Mouse (Mus musculus) erythroblast, embryonic 14.5 days (primary cell): Measurements from ENCODE around the gene Eepd1. TPM values are rescaled to one million over a fixed set of nuclear protein-coding genes. Genes with fewer than 3 reads are reported as not detected.

Experiments
- H3K27me3 ChIP-seq: 2 replicates; pipeline ENCODE4 v1.6.1; 2012; ENCODE audit warnings: inconsistent platforms; ENCODE audit not compliant: control insufficient read depth
- H3K36me3 ChIP-seq: 2 replicates; pipeline ENCODE4 v1.6.1; 2012; ENCODE audit warnings: mild to moderate bottlenecking, inconsistent platforms; ENCODE audit not compliant: control insufficient read depth
- H3K4me1 ChIP-seq: 2 replicates; pipeline ENCODE4 v1.6.1; 2012; ENCODE audit warnings: inconsistent platforms; ENCODE audit not compliant: control insufficient read depth
- H3K4me3 ChIP-seq: replicated peaks from 2 replicates; pipeline ENCODE3; 2012; ENCODE audit warnings: moderate library complexity, mild to moderate bottlenecking, inconsistent platforms
- H3K9me3 ChIP-seq: 2 replicates; pipeline ENCODE4 v1.6.1; 2012; ENCODE audit warnings: low read length, inconsistent platforms, mixed read lengths; ENCODE audit not compliant: control insufficient read depth
- GATA1 ChIP-seq: IDR thresholded peaks from 2 replicates; pipeline ENCODE4 v1.6.1; 2012; ENCODE audit warnings: low read length, inconsistent platforms, mixed read lengths
- TAL1 ChIP-seq: IDR thresholded peaks from 3 replicates; pipeline ENCODE4 v1.6.1; 2012; ENCODE audit warnings: low read length, inconsistent platforms, mixed read lengths
- polyA plus RNA-seq: library from polyadenylated mRNA; stranded (reverse); fragments of >175 nt; gene quantifications from 2 replicates; pipeline ENCODE4 v1.2.3, GENCODE M21; 2012

Eepd1 gene
- polyA plus RNA-seq, 1 experiment: 0.02 TPM

DNA sequence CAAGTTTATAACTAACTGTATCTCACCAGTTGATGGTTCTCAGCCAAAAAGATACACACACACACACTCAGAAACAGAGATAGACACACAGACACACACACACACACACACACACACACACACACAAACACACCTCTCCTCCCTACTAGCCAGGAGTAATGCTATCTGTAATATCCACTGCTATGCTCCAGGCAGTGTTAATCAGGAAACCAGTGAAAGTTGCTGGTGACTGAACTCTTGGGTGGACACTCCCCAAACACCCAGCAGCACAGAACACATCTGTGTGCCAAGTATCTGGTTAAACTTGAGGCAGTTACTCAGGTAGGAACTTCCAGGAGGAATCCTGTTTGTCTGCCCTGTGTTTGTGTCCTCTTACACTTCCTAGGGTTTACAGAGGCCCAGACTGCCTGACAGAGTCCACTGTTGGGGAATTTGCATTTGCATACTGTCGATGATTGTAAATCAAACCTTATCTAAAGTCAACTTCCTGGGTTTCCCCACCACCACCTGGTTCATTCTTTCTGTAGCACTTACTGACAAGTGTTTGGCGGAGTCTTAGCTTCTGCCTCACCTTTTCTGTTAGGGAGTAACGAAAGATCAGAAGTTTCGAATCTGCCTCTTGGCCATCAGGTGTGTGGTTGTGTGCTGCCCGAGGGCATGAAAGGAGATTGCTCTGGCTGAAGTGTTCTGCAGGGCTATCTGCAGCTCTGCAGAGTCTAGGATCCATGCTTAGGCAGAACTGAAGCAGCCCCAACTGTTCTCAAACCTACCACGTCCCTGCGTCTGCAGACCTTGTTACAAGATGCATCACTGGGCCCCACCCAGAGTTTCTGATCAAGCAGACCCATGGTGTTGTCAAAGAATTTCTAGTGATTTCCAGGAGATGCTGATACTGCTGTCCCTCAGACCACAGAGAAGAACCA, 97.6 kb downstream of the Eepd1 start:
- Histone ChIP-seq H3K4me1 (no peaks in the 10 kb centered on the region), H3K9me3 (no peaks in the 10 kb centered on the region), H3K27me3 (no peaks in the 10 kb centered on the region), H3K4me3 (no peak overlapping the region), H3K36me3 (no peaks in the 10 kb centered on the region)
- TF ChIP-seq TAL1: no peak
- no peak for TF ChIP-seq GATA1

DNA sequence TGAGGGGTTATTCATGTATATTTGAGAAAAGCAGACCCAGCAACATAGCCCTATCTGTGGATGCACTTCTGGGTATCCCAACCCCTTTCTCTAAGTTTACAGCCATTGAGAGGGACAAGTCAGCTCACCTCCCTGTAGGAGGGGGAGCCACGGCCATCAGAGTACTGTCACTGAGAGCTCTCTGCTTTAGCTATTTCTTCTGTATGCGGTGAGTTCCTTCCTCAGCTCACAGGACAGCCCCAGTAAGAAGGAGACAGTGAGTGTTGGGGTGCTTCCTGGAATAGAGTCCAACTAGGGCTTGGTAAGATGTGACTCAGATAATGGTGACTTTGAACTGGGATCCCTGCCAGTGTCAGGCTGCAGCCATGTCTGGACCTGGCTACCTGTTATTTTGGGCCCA, 102.3 kb downstream of the Eepd1 start:
- Histone ChIP-seq H3K4me1 (no peaks in the 10 kb centered on the region), H3K36me3 (no peaks in the 10 kb centered on the region), H3K4me3 (no peak overlapping the region), H3K9me3 (no peaks in the 10 kb centered on the region), H3K27me3 (no peaks in the 10 kb centered on the region)
- TF ChIP-seq TAL1: no peak
- TF ChIP-seq GATA1: no peak

DNA sequence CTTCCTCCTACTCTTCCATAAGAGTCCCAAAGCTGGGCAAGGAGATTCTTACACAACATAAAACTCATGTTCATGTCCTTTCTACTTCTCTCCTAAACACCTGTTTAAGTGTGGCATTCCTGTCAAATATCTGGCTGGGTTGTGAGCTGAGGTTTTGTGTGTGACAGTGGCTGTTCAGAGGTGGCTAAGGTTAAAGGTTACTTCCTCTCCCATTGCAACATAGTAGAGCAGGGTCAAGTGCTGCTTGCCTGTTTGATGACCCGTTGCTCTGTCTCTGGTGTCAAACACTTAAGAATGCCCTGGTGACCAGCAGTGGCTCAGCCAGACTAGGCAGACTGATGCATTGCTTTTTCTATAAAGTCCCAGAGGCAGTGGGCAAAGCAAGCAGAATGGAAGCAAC, 104.3 kb downstream of the Eepd1 start:
- H3K4me3 ChIP-seq: no peak overlapping the region
- H3K36me3 ChIP-seq: no peaks in the 10 kb centered on the region
- no peak for TF ChIP-seq TAL1
- no peak for TF ChIP-seq GATA1
- H3K9me3 ChIP-seq: no peaks in the 10 kb centered on the region
- no peaks in the 10 kb centered on the region for H3K4me1 ChIP-seq
- no peaks in the 10 kb centered on the region for H3K27me3 ChIP-seq

DNA sequence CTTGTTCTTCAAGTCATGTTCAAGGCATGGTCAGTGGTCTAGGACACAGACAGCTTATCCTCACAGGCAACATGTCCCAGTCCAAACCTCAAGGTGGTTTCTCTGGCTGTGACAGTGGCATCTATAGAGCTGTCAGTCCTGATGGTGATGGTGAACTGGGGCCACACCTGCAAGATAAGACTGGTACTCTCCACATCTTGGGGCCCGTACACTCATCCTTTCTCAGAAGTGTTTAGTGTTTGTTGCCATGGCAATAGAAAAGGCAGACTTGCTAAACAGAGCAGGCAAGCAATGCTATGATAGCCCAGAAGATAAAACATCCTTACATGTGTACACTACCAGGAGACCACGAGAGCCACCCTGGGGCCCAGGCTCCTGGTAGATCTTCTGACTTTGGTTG, 107.2 kb downstream of the Eepd1 start:
- Histone ChIP-seq H3K36me3 (no peaks in the 10 kb centered on the region), H3K27me3 (no peaks in the 10 kb centered on the region), H3K9me3 (no peaks in the 10 kb centered on the region), H3K4me3 (no peak overlapping the region), H3K4me1 (no peaks in the 10 kb centered on the region)
- TF ChIP-seq TAL1 (no peak), GATA1 (no peak)

DNA sequence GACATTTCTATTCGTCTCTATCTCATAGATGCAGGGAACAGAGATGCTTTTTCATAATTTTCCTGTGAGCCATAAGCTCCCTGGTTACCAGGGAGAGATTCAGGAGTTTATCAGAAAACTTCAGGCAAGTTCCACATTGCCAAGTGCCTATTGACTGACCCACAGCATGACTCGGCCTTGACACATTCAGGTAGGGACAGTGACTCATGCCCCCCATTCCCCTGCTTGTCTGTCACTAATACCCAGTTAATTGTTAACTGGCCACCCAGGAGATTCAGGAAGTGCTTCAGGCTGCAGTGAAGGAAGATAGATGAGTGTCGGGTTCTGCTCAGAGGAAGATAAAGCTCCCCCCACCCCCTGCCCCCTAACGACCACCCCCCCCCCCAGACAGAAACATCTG, 109.4 kb downstream of the Eepd1 start:
- Histone ChIP-seq H3K4me1 (no peaks in the 10 kb centered on the region), H3K9me3 (no peaks in the 10 kb centered on the region), H3K4me3 (no peak overlapping the region), H3K27me3 (no peaks in the 10 kb centered on the region), H3K36me3 (no peaks in the 10 kb centered on the region)
- no peak for TF ChIP-seq GATA1
- TF ChIP-seq TAL1: no peak

DNA sequence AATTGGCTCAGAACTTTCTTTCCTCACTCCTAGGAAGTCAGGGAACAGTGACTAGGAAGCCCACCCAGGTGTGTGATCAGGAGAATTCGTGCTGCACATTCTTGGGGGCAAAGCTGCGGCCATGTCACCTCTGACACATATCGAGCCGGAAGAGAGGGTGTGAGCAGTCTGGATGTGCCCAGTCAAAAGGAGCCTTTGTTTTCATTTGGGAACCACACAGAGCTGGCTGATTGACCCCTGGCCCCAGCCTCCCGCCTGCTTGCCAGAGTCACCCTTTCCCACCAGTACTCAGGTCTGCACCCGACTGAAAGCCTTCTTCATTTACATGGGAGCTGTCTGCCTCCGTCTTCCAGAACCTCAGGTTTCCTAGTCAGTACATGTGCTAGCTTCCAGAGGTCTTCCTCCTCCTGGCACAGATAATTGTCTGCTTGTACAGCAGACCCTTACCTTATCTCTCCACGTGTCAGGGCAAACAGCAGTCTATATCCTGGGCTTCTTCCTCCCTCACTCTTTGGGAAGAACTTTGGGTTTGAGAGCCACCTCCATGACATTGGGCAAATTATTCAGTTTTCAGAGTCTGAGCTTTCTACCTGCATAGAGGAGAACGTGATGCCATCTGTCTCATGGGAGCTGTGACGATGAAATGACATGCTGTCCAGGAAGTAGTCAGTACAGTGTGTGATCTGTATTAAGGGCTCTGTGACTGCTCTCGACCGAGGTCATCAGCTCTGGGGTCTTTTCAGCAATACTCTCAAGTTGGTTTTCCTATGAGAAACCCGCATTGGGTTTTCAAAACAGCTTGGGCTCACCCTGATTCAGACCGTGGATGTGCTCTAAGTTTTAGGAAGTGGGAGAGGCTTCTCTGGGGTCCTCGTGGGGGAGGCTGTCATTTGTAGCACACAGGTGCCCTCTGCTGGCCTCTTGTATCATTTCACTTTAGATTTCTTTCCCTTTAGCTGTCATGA, 110.3 kb downstream of the Eepd1 start:
- H3K36me3 ChIP-seq: no peaks in the 10 kb centered on the region
- no peaks in the 10 kb centered on the region for H3K27me3 ChIP-seq
- no peak for TF ChIP-seq GATA1
- no peak for TF ChIP-seq TAL1
- no peaks in the 10 kb centered on the region for H3K9me3 ChIP-seq
- H3K4me3 ChIP-seq: no peak overlapping the region
- H3K4me1 ChIP-seq: no peaks in the 10 kb centered on the region

DNA sequence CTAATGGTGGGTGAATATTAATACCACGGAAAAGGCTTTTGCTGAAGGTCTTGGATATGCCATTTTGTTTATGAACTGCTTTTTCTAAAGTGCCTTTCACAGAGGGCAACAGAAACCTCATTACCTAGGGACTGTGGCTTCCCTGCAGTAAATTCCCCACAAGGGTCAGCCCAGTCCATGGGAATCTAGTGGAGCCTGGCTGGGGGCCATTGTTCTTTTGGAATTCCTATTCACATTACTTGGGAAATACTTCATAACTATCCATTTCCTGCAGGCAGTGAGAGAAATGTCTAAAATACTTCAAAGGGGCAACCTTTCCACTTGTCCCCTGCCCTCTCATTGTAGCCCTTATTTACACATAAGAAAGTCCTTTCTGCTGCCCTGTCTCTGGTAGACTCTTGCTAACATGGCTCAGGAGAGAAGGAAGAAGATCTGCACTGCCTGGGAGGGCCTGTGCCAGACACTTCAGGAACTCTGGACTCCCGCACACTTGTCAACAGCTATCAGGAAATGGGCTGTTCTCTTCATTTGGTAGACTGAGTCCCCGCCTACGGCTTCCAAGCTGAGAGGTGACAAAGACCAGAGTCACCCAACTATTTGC, 111.1 kb downstream of the Eepd1 start:
- Histone ChIP-seq H3K36me3 (no peaks in the 10 kb centered on the region), H3K4me3 (no peak overlapping the region), H3K27me3 (no peaks in the 10 kb centered on the region), H3K9me3 (no peaks in the 10 kb centered on the region), H3K4me1 (no peaks in the 10 kb centered on the region)
- TF ChIP-seq TAL1: no peak

DNA sequence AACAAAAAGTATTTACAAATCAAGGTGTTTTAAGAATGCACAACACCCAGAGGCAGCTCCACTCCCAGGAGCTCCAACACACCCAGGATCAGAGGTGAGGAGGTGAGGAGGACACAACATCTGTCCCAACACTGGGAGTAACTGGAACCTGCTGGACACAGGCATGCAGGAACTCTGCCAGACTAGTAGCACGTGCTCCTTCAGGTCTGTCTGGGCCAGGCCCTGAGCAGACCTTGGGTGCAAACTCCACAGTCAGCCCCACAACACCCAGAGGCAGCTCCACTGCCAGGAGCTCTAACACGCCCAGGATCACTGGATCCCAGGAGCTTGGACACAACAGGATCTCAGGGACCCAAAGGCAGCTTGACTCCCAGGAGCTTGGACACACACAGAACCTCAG, 143.4 kb downstream of the Eepd1 start:
- H3K36me3 ChIP-seq: no peaks in the 10 kb centered on the region
- no peak for TF ChIP-seq TAL1
- TF ChIP-seq GATA1: no peak

More for the DNA sequence above, 143.4 kb downstream of the Eepd1 start:
- Histone ChIP-seq H3K4me3 (no peak overlapping the region), H3K27me3 (no peaks in the 10 kb centered on the region), H3K4me1 (no peaks in the 10 kb centered on the region), H3K9me3 (no peaks in the 10 kb centered on the region)
